Mouse (Mus musculus): Measurements from ENCODE around the gene Selp. TPM values are rescaled to one million over a fixed set of nuclear protein-coding genes. Genes with fewer than 3 reads are reported as not detected.

Gene Selp
- polyA plus RNA-seq, 1 experiment: not detected

DNA sequence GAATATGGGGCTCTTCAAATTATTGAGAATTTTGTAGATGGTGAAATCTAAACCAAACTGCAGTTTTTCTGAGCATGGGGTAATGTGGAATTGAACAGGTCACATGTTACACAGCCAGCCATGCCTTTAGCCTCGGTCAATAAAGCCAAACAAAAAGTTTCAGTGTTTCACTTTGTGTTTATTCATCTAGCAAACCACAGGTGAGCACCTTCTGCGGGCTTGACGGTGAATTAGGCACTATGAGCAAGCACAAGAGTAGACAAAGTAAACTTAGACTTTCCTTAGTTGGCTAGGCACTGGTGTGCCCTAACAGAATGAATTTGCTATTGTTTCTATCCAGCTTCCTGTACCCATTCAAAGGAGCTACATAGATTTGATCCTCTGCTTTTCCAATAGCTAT is 39.9 kb downstream of the Selp start:
- H3K4me3 ChIP-seq (ENCODE audit: insufficient read depth, low read depth, low read length): no peak overlapping the region
- TF ChIP-seq POLR2A (IDR thresholded peaks at IDR 0.05; ENCODE audit: insufficient read depth, low read depth, low read length): no peak
- no peak for TF ChIP-seq CTCF (IDR thresholded peaks at IDR 0.05; ENCODE audit: insufficient read depth, low read depth, low read length)
- H3K4me1 ChIP-seq (ENCODE audit: control insufficient read depth, insufficient read depth, low read length): no peaks in the 10 kb centered on the region
- 77% methylated on average over 3 of the region's 3 CpGs for WGBS
- H3K27ac ChIP-seq (ENCODE audit: insufficient read depth, low read depth, low read length): no peak overlapping the region

- no peak overlapping the region for H3K4me3 ChIP-seq (ENCODE audit: insufficient read depth, low read depth, low read length)
- H3K27ac ChIP-seq (ENCODE audit: insufficient read depth, low read depth, low read length): no peak overlapping the region
- TF ChIP-seq POLR2A (IDR thresholded peaks at IDR 0.05; ENCODE audit: insufficient read depth, low read depth, low read length) (no peak), CTCF (IDR thresholded peaks at IDR 0.05; ENCODE audit: insufficient read depth, low read depth, low read length) (no peak)
- 76% methylated on average over 4 of the region's 4 CpGs for WGBS
- no peaks in the 10 kb centered on the region for H3K4me1 ChIP-seq (ENCODE audit: control insufficient read depth, insufficient read depth, low read length)
Observed at GRCm38 (mm10) chr1:164158571-164158970, 43.5 kb downstream of the Selp start.

DNA sequence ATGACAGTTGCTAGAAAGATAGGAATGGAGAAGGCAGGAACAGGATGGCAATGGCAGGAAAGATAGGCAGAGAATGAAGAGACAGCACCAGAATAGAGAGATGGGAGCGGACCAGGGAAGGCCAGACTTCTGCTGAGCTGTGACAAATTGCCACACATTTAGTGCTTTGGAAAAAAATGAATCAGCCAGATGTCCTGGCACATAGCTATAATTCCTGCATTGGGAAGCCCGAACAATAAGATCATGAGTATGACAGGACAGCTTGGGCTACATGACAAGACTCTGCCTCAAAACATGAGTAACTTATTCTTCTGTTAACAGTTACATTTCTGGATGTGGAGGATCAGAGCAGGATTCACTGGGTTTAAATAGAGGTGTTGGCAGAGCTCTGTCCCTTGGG is 44.7 kb downstream of the Selp start:
- no peak overlapping the region for H3K4me3 ChIP-seq (ENCODE audit: insufficient read depth, low read depth, low read length)
- WGBS: 83% methylated on average over 2 of the region's 2 CpGs
- H3K27ac ChIP-seq (ENCODE audit: insufficient read depth, low read depth, low read length): no peak overlapping the region
- H3K4me1 ChIP-seq (ENCODE audit: control insufficient read depth, insufficient read depth, low read length): no peaks in the 10 kb centered on the region
- TF ChIP-seq CTCF (IDR thresholded peaks at IDR 0.05; ENCODE audit: insufficient read depth, low read depth, low read length) (no peak), POLR2A (IDR thresholded peaks at IDR 0.05; ENCODE audit: insufficient read depth, low read depth, low read length) (no peak)

- WGBS: 73% methylated on average over 5 of the region's 5 CpGs
Observed at GRCm38 (mm10) chr1:164162745-164163144, 47.7 kb downstream of the Selp start.

GRCm38 (mm10) chr1:164168818-164169217 is 53.8 kb downstream of the Selp start:
- TF ChIP-seq CTCF (IDR thresholded peaks at IDR 0.05; ENCODE audit: insufficient read depth, low read depth, low read length) (no peak), POLR2A (IDR thresholded peaks at IDR 0.05; ENCODE audit: insufficient read depth, low read depth, low read length) (no peak)
- Histone ChIP-seq H3K4me1 (ENCODE audit: control insufficient read depth, insufficient read depth, low read length) (no peaks in the 10 kb centered on the region), H3K27ac (ENCODE audit: insufficient read depth, low read depth, low read length) (no peak overlapping the region), H3K4me3 (ENCODE audit: insufficient read depth, low read depth, low read length) (no peak overlapping the region)
- 76% methylated on average over 4 of the region's 4 CpGs for WGBS

More at GRCm38 (mm10) chr1:164162745-164163144, 47.7 kb downstream of the Selp start:
- Histone ChIP-seq H3K4me1 (ENCODE audit: control insufficient read depth, insufficient read depth, low read length) (no peaks in the 10 kb centered on the region), H3K27ac (ENCODE audit: insufficient read depth, low read depth, low read length) (no peak overlapping the region), H3K4me3 (ENCODE audit: insufficient read depth, low read depth, low read length) (no peak overlapping the region)
- no peak for TF ChIP-seq POLR2A (IDR thresholded peaks at IDR 0.05; ENCODE audit: insufficient read depth, low read depth, low read length)
- TF ChIP-seq CTCF (IDR thresholded peaks at IDR 0.05; ENCODE audit: insufficient read depth, low read depth, low read length): no peak

DNA sequence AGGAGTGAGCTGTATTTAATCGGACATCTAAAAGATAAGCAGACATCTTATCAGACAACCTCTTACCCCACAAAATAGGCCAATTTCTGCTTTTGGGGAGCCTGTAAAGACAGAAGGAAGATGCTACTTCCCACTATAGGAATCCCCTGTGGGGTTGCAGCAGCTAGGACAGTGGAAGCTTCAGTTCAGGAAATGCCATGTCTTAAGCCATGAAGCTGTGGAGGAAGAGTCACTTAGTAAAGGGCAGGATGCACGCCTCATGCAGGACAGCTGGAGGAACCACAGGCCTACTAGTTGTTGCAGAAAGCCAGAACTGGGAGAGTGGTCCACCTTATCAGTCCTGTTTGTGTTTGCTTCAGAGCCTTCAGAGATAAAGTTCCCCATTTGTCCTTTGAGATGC is 55.4 kb downstream of the Selp start:
- Histone ChIP-seq H3K4me3 (ENCODE audit: insufficient read depth, low read depth, low read length) (no peak overlapping the region), H3K4me1 (ENCODE audit: control insufficient read depth, insufficient read depth, low read length) (no peaks in the 10 kb centered on the region), H3K27ac (ENCODE audit: insufficient read depth, low read depth, low read length) (no peak overlapping the region)
- WGBS: 91% methylated on average over 2 of the region's 2 CpGs
- TF ChIP-seq CTCF (IDR thresholded peaks at IDR 0.05; ENCODE audit: insufficient read depth, low read depth, low read length) (no peak), POLR2A (IDR thresholded peaks at IDR 0.05; ENCODE audit: insufficient read depth, low read depth, low read length) (no peak)

DNA sequence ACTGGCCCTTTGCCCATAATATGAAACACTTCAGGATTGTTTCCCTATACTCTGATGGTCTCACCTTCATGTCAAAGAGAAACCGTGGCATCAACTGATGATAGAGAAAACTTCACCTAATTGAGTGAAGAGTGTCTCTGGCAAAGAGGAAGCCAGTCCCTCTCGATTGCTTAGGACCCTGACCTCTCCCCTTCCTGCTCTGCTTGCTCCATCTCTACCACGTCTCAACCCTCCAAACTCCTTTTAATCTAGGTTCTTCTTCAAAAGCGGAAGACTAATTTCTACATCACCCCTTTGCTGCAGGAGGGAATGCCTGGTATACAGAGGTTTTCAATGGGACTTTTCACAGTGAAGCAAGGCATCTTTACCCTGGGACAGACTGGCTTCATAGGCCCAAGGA is 58.1 kb downstream of the Selp start:
- 84% methylated on average over 4 of the region's 4 CpGs for WGBS
- H3K4me3 ChIP-seq (ENCODE audit: insufficient read depth, low read depth, low read length): no peak overlapping the region
- H3K4me1 ChIP-seq (ENCODE audit: control insufficient read depth, insufficient read depth, low read length): no peaks in the 10 kb centered on the region
- TF ChIP-seq POLR2A (IDR thresholded peaks at IDR 0.05; ENCODE audit: insufficient read depth, low read depth, low read length) (no peak), CTCF (IDR thresholded peaks at IDR 0.05; ENCODE audit: insufficient read depth, low read depth, low read length) (no peak)
- H3K27ac ChIP-seq (ENCODE audit: insufficient read depth, low read depth, low read length): no peak overlapping the region

- Histone ChIP-seq H3K4me3 (ENCODE audit: insufficient read depth, low read depth, low read length) (no peak overlapping the region), H3K27ac (ENCODE audit: insufficient read depth, low read depth, low read length) (no peak overlapping the region), H3K4me1 (ENCODE audit: control insufficient read depth, insufficient read depth, low read length) (no peaks in the 10 kb centered on the region)
- TF ChIP-seq POLR2A (IDR thresholded peaks at IDR 0.05; ENCODE audit: insufficient read depth, low read depth, low read length): no peak
- no peak for TF ChIP-seq CTCF (IDR thresholded peaks at IDR 0.05; ENCODE audit: insufficient read depth, low read depth, low read length)
Observed at GRCm38 (mm10) chr1:164176856-164177255, 61.8 kb downstream of the Selp start.

DNA sequence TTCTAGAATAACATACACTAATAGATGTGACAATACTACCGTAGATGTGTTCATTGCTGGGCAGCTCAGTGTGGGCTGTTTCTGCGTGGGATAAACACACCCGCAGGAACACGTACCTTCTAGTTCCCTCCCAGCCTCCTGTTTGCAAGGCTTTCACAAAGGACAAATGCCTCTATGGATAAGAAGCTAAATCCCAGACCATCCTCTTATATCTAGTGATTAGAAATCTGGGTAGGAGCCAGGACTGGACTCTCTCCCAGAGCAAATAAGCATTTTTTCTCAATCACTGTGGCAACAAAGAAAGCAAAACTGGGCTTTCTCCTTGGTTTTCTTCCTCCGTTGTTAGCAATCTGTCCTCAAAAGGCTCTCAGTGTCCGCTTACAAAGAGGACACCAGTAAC is 63.4 kb downstream of the Selp start:
- no peak overlapping the region for H3K27ac ChIP-seq (ENCODE audit: insufficient read depth, low read depth, low read length)
- TF ChIP-seq CTCF (IDR thresholded peaks at IDR 0.05; ENCODE audit: insufficient read depth, low read depth, low read length) (no peak), POLR2A (IDR thresholded peaks at IDR 0.05; ENCODE audit: insufficient read depth, low read depth, low read length) (no peak)
- no peak overlapping the region for H3K4me3 ChIP-seq (ENCODE audit: insufficient read depth, low read depth, low read length)
- WGBS: 44% methylated on average over 6 of the region's 6 CpGs
- no peaks in the 10 kb centered on the region for H3K4me1 ChIP-seq (ENCODE audit: control insufficient read depth, insufficient read depth, low read length)
